Mouse (Mus musculus) G1E (cell line): ENCODE measurements around the gene Tmem203. TPM values are rescaled to one million over a fixed set of nuclear protein-coding genes. Genes with fewer than 3 reads are reported as not detected.

ENCODE experiments used
- ATAC-seq: 2 replicates; pipeline ENCODE4 v1.8.0; 2016; ENCODE audit warnings: mild to moderate bottlenecking; ENCODE audit not compliant: insufficient number of reproducible peaks, poor library complexity, low FRiP score, severe bottlenecking; ENCODE audit errors: extremely low read depth
- DNase-seq: peaks from one replicate; pipeline ENCODE4 v3.0.0; 2012; ENCODE audit warnings: low spot score
- H3K27me3 ChIP-seq: 2 replicates; pipeline ENCODE4 v1.6.1; 2012; ENCODE audit warnings: mild to moderate bottlenecking, low read length, inconsistent platforms; ENCODE audit not compliant: insufficient read depth
- H3K36me3 ChIP-seq: replicated peaks from 2 replicates; pipeline ENCODE3; 2012; ENCODE audit warnings: mild to moderate bottlenecking, inconsistent platforms
- H3K4me1 ChIP-seq: 2 replicates; pipeline ENCODE4 v1.6.1; 2012; ENCODE audit warnings: low read depth, low read length, inconsistent platforms, mixed read lengths; ENCODE audit not compliant: insufficient read depth
- H3K4me3 ChIP-seq: 2 replicates; pipeline ENCODE4 v1.5.1; 2012; ENCODE audit warnings: low read depth, mild to moderate bottlenecking, inconsistent platforms, low read length, moderate library complexity, mixed read lengths
- H3K9me3 ChIP-seq: replicated peaks from 2 replicates; pipeline ENCODE4 v1.6.1; 2012; ENCODE audit warnings: inconsistent platforms
- CTCF ChIP-seq: IDR thresholded peaks from 2 replicates; pipeline ENCODE4 v1.5.1; 2012; ENCODE audit warnings: low read depth, low read length, inconsistent platforms, mixed read lengths
- GATA1 ChIP-seq: IDR thresholded peaks from 2 replicates; pipeline ENCODE4 v1.6.1; 2012; ENCODE audit warnings: borderline replicate concordance, low read length, inconsistent platforms, mixed read lengths
- GATA2 ChIP-seq: IDR thresholded peaks from 2 replicates; pipeline ENCODE4 v1.6.1; 2012; ENCODE audit warnings: low read depth, low read length, inconsistent platforms, borderline replicate concordance
- POLR2AphosphoS5 ChIP-seq: IDR thresholded peaks from 2 replicates; pipeline ENCODE4 v1.6.1; 2012; ENCODE audit warnings: low read depth, low read length, inconsistent platforms; ENCODE audit not compliant: insufficient replicate concordance
- TAL1 ChIP-seq: conservative IDR thresholded peaks from 2 replicates; pipeline ENCODE4 v1.6.1; 2012; ENCODE audit warnings: low read depth, low read length, inconsistent platforms, mixed read lengths
- polyA plus RNA-seq: library from polyadenylated mRNA; stranded (reverse); fragments of >175 nt; gene quantifications from 2 replicates; pipeline ENCODE4 v1.2.3, GENCODE M21; 2012
- total RNA-seq, 2 experiments: library from RNA; stranded (forward) in 1 of 2; stranded (reverse) in 1 of 2; fragments of 200-1000 nt in 1 of 2; fragments of >200 nt in 1 of 2; fragmentation: Nextera tagmentation in 1 of 2; gene quantifications; 2 replicates each; pipeline ENCODE4 v1.2.3; 2014 to 2017

Gene Tmem203
- total and polyA plus RNA-seq, 3 experiments, result 7.8 to 15.5 (median 14.6) TPM

GRCm38 (mm10) chr2:25229582-25229981 is 25.7 kb upstream of the Tmem203 start:
- Histone ChIP-seq H3K9me3 (no peaks in the 10 kb centered on the region), H3K36me3 (peaks cover 7% of the 10 kb centered on the region), H3K27me3 (peaks cover 22% of the 10 kb centered on the region), H3K4me1 (peaks cover 91% of the 10 kb centered on the region), H3K4me3 (no peak overlapping the region)
- TF ChIP-seq TAL1, result no peak
- no peak for TF ChIP-seq POLR2AphosphoS5
- TF ChIP-seq GATA2, result no peak
- TF ChIP-seq CTCF, result no peak
- no peak for TF ChIP-seq GATA1
- no peak for DNase-seq
- ATAC-seq, result no peak

GRCm38 (mm10) chr2:25230581-25230980 is 24.7 kb upstream of the Tmem203 start:
- H3K4me1 ChIP-seq, result peaks cover 97% of the 10 kb centered on the region
- H3K36me3 ChIP-seq, result peaks cover 7% of the 10 kb centered on the region
- no peak overlapping the region for H3K4me3 ChIP-seq
- ATAC-seq (no peak), DNase-seq (no peak)
- no peak for TF ChIP-seq CTCF
- TF ChIP-seq GATA2, result no peak
- TF ChIP-seq POLR2AphosphoS5, result no peak
- no peak for TF ChIP-seq GATA1
- TF ChIP-seq TAL1, result no peak
- H3K9me3 ChIP-seq, result no peaks in the 10 kb centered on the region
- peaks cover 22% of the 10 kb centered on the region for H3K27me3 ChIP-seq

- peaks cover 7% of the 10 kb centered on the region for H3K36me3 ChIP-seq
Measured at GRCm38 (mm10) chr2:25231038-25231437, 24.2 kb upstream of the Tmem203 start.

GRCm38 (mm10) chr2:25233421-25233820 is 21.8 kb upstream of the Tmem203 start:
- Histone ChIP-seq H3K36me3 (peaks cover 4% of the 10 kb centered on the region), H3K4me3 (peak overlapping the region; percentile 61; the same call in 1 of the 2 replicates), H3K4me1 (peaks cover 99% of the 10 kb centered on the region), H3K27me3 (peaks cover 44% of the 10 kb centered on the region), H3K9me3 (no peaks in the 10 kb centered on the region)
- DNase-seq (peak; percentile 82), ATAC-seq (peak; percentile 64)
- TF ChIP-seq GATA2, result no peak
- no peak for TF ChIP-seq GATA1
- TF ChIP-seq CTCF, result no peak
- no peak for TF ChIP-seq POLR2AphosphoS5
- peak; percentile 89 for TF ChIP-seq TAL1

More at GRCm38 (mm10) chr2:25231038-25231437, 24.2 kb upstream of the Tmem203 start:
- peaks cover 26% of the 10 kb centered on the region for H3K27me3 ChIP-seq
- H3K9me3 ChIP-seq, result no peaks in the 10 kb centered on the region
- H3K4me3 ChIP-seq, result peak overlapping the region; percentile 0; the same call in 1 of the 2 replicates
- DNase-seq (no peak), ATAC-seq (no peak)
- no peak for TF ChIP-seq POLR2AphosphoS5
- TF ChIP-seq CTCF, result no peak
- TF ChIP-seq GATA2, result no peak
- TF ChIP-seq TAL1, result no peak
- no peak for TF ChIP-seq GATA1
- peaks cover 97% of the 10 kb centered on the region for H3K4me1 ChIP-seq

- H3K9me3 ChIP-seq, result no peaks in the 10 kb centered on the region
- H3K36me3 ChIP-seq, result peaks cover 4% of the 10 kb centered on the region
- ATAC-seq, result no peak
- DNase-seq, result no peak
- peak within 1 kb of the TSS; percentile 61; the same call in 1 of the 2 replicates for H3K4me3 ChIP-seq
- H3K27me3 ChIP-seq, result peaks cover 48% of the 10 kb centered on the region
- H3K4me1 ChIP-seq, result peaks cover 97% of the 10 kb centered on the region
- TF ChIP-seq GATA2, result no peak
- TF ChIP-seq GATA1, result no peak
- TF ChIP-seq TAL1, result no peak
- no peak for TF ChIP-seq CTCF
- TF ChIP-seq POLR2AphosphoS5, result no peak
Measured at GRCm38 (mm10) chr2:25234050-25234449, 21.2 kb upstream of the Tmem203 start, which contains the start of gene Slc34a3. Gene Slc34a3 (minus strand): TSS chr2:25234364.

- Histone ChIP-seq H3K9me3 (no peaks in the 10 kb centered on the region), H3K4me1 (peaks cover 97% of the 10 kb centered on the region), H3K4me3 (peak overlapping the region; percentile 61; the same call in 1 of the 2 replicates), H3K36me3 (peaks cover 4% of the 10 kb centered on the region), H3K27me3 (peaks cover 52% of the 10 kb centered on the region)
- DNase-seq (no peak), ATAC-seq (no peak)
- TF ChIP-seq TAL1 (no peak), CTCF (no peak), GATA2 (no peak), POLR2AphosphoS5 (no peak), GATA1 (no peak)
Measured at GRCm38 (mm10) chr2:25234551-25235220, 20.6 kb upstream of the Tmem203 start.
